Mouse (Mus musculus) kidney, postnatal 0 days (tissue): ENCODE results near the gene Clmn. TPM values are rescaled to one million over a fixed set of nuclear protein-coding genes. Genes with fewer than 3 reads are reported as not detected.

Experiments used
- ATAC-seq: fragments of 200-750 bp; cut with Nextera tagmentation; replicated peaks from 2 replicates; pipeline ENCODE4 v1.8.0; 2017; ENCODE audit warnings: low read depth, moderate number of reproducible peaks, moderate TSS enrichment, moderate library complexity; ENCODE audit not compliant: low FRiP score
- DNase-seq: peaks from one replicate; pipeline ENCODE4 v3.0.0-alpha.2; 2016; ENCODE audit warnings: low spot score
- H3K27ac ChIP-seq: fragments of 300-500 bp; sonication (generic); 2 replicates; pipeline ENCODE4 v1.5.1; 2014; ENCODE audit warnings: mild to moderate bottlenecking
- H3K27me3 ChIP-seq: fragments of 300-500 bp; sonication (generic); 2 replicates; pipeline ENCODE4 v1.6.1; 2014; ENCODE audit warnings: low read length, mixed read lengths; ENCODE audit not compliant: insufficient read depth
- H3K36me3 ChIP-seq: fragments of 300-500 bp; sonication (generic); 2 replicates; pipeline ENCODE4 v1.6.1; 2014; ENCODE audit warnings: low read length, mixed read lengths; ENCODE audit not compliant: insufficient read depth
- H3K4me1 ChIP-seq: fragments of 300-500 bp; sonication (generic); replicated peaks from 2 replicates; pipeline ENCODE4 v1.6.1; 2014; ENCODE audit warnings: antibody characterized with exemption, low read length, mixed read lengths; ENCODE audit not compliant: insufficient read depth
- H3K4me2 ChIP-seq: fragments of 300-500 bp; sonication (generic); 2 replicates; pipeline ENCODE4 v1.6.1; 2014; ENCODE audit warnings: mild to moderate bottlenecking, low read length, moderate library complexity, mixed read lengths
- H3K4me3 ChIP-seq: fragments of 300-500 bp; sonication (generic); replicated peaks from 2 replicates; pipeline ENCODE4 v1.5.1; 2014; ENCODE audit warnings: low read depth, low read length
- H3K9ac ChIP-seq: fragments of 300-500 bp; sonication (generic); 2 replicates; pipeline ENCODE4 v1.6.1; 2014; ENCODE audit warnings: low read depth, low read length
- H3K9me3 ChIP-seq: fragments of 300-500 bp; sonication (generic); replicated peaks from 2 replicates; pipeline ENCODE4 v1.6.1; 2016; ENCODE audit warnings: low read length, inconsistent platforms, mixed read lengths
- CTCF ChIP-seq: IDR thresholded peaks from 2 replicates; pipeline ENCODE4 v1.5.1; 2016; ENCODE audit warnings: antibody characterized with exemption, low read depth, mild to moderate bottlenecking, moderate library complexity
- WGBS: fragments of 180-500 bp; shearing (Covaris S2); extraction: QIAGEN DNeasy Blood & Tissue Kit; methylation state at CpG from one replicate; pipeline ENCODE4 v1.1.7; 2014; 5-methylcytosine and 5-hydroxymethylcytosine counted together
- polyA plus RNA-seq: library from polyadenylated mRNA; unstranded; fragments of >200 nt; fragmentation: Nextera tagmentation; extraction: Ambion mirVana; gene quantifications from 2 replicates; pipeline ENCODE4 v1.2.1, GENCODE M21; 2015

Clmn gene
- polyA plus RNA-seq, 1 experiment from 2014 or later = 6.0 TPM

DNA sequence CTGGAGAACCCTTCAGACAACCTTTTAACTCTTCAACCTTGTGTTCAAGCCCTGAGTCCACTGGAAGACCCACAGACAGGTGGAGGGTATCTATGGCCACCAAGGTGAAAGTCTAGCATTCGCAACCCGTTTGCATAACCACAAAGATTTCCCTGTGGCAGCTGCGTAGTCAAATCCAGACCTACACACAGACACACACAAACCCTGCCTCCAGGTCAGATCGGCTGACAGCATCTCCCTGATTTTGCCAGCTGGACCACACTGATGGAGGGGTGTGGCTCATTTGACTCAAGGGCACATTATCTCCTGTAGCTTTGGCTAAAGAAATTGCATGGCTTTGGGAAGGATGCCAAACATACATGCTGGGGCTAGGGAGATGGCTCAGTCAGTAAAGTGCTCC lies 17.6 kb downstream of the Clmn start:
- WGBS = 88% methylated on average over 4 of the region's 4 CpGs
- TF ChIP-seq CTCF = no peak
- ATAC-seq (no peak), DNase-seq (no peak)
- no peaks in the 10 kb centered on the region for H3K36me3 ChIP-seq
- H3K4me2 ChIP-seq = no peak overlapping the region
- H3K27ac ChIP-seq = no peak overlapping the region
- peaks cover 18% of the 10 kb centered on the region for H3K4me1 ChIP-seq
- H3K9me3 ChIP-seq = no peaks in the 10 kb centered on the region
- no peak overlapping the region for H3K9ac ChIP-seq
- H3K27me3 ChIP-seq = no peaks in the 10 kb centered on the region
- no peak overlapping the region for H3K4me3 ChIP-seq

DNA sequence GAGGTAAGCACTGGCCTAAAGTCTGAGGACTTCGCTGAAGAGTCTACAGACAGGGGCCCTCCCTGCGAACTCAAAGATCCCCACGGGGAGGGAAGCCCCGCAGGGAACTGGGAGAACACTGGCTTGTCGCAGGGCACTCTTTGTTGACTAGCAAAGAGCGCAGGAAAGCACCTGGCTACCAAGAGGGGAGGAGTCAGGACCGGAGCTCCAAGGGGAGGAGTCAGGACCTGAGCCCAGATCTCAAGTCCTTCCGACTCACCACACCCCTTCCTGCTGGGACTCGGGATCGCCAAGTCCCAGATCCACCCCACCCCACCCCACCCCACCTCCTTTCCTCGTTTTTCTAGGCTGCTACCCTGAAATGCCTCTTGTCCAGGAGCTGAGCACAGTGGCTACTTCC lies 19.2 kb downstream of the Clmn start:
- Histone ChIP-seq H3K4me2 (peak overlapping the region; percentile 60), H3K4me3 (peak overlapping the region; percentile 26), H3K27me3 (no peaks in the 10 kb centered on the region), H3K27ac (peak overlapping the region; percentile 50; the same call in 1 of the 2 replicates), H3K36me3 (no peaks in the 10 kb centered on the region), H3K9me3 (no peaks in the 10 kb centered on the region), H3K9ac (peak overlapping the region; percentile 47), H3K4me1 (peaks cover 12% of the 10 kb centered on the region)
- peak; percentile 61 for DNase-seq
- no peak for TF ChIP-seq CTCF
- 1% methylated on average over 11 of the region's 11 CpGs for WGBS
- peak; percentile 70 for ATAC-seq

DNA sequence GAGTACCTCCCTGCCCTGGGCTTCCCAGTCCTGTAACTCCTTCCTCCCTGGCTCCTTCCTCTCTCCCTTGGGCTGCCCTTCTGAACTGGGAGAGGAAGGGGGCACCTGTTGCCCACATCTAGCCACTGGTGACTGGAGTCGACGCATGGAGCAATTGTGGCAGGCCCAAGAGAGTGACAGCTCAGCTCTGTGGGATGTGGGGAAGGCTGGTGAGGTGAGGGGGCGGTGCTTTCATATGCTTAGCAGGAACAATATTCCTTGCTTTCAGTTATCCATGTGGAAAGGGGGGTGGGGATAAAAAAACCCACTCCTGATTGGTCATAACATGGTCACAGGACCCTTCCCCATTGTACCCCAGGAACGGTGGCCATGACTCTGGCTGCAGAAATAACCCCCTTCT lies 19.9 kb downstream of the Clmn start:
- DNase-seq = no peak
- Histone ChIP-seq H3K4me2 (peak overlapping the region; percentile 60; the same call in 1 of the 2 replicates), H3K27ac (peak overlapping the region; percentile 50; the same call in 1 of the 2 replicates), H3K9ac (no peak overlapping the region), H3K4me1 (peaks cover 12% of the 10 kb centered on the region), H3K36me3 (no peaks in the 10 kb centered on the region), H3K9me3 (no peaks in the 10 kb centered on the region), H3K27me3 (no peaks in the 10 kb centered on the region), H3K4me3 (no peak overlapping the region)
- no peak for ATAC-seq
- 67% methylated on average over 4 of the region's 4 CpGs for WGBS
- no peak for TF ChIP-seq CTCF

DNA sequence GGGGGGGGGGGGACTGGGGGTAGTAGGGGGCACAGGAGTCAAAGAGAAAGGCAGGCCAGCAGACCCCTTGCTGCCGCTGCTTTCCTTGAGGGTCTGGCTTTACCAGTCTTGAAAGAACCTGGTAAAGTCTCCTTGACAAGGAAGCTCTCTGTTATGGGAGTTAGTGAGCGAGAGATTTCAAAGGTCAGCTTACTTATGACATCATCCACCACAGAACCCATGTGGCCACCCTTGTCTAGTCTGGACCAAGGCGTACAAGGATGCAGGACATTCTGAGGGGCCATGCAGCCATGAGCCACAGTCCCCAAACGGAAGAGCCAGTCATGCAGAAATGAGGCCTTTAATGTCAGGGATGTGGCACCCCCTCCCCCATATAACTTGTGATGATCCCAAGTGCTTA lies 20.6 kb downstream of the Clmn start:
- WGBS = 80% methylated on average over 4 of the region's 4 CpGs
- Histone ChIP-seq H3K27me3 (no peaks in the 10 kb centered on the region), H3K9ac (no peak overlapping the region), H3K4me1 (peaks cover 12% of the 10 kb centered on the region), H3K36me3 (no peaks in the 10 kb centered on the region), H3K27ac (no peak overlapping the region), H3K4me2 (no peak overlapping the region), H3K4me3 (no peak overlapping the region), H3K9me3 (no peaks in the 10 kb centered on the region)
- TF ChIP-seq CTCF = no peak
- ATAC-seq (0 out of 2 replicates have a peak, but pooled peaks have one; percentile 16), DNase-seq (no peak)

DNA sequence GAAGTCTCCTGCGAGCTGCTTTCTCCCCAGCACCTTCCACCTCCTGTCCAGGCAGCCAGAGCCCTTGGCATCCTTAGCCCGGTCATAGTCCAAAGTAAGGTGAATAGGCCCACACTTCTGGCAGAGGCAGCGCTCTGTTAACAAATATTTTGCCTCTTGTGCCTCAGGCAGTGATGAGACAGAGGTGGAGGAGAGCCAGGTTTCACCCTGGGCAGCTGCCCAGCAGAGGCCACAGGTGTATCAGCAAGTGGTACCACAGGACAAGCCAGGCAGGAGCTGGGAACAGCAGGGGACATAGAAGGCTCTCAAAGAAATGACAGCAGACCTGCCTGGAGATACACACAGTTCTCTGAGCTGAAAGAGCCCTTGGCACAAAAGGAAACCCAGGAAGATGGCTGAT lies 23.6 kb downstream of the Clmn start:
- peaks cover 14% of the 10 kb centered on the region for H3K4me1 ChIP-seq
- TF ChIP-seq CTCF = no peak

DNA sequence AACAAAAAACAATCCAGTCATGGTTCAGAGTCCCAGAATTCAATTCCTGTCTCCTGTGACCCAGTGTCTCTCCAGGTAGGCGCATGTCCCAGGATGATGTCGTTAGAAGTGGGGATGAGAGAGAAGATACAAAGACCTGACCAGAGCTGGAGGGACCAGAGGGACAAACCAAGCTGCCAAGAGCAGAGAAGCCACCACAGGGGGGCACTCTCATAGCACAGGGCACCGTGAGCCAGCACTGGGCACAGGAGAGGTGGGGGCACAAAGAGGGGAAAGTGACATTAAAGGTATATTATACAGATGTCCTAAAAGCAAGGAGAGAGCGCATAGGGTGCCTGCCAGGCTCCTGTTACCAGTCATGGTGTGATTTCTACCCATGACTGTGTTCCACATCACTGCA lies 25.9 kb downstream of the Clmn start:
- ATAC-seq (no peak; the same call in 1 of the 2 replicates), DNase-seq (no peak)
- Histone ChIP-seq H3K36me3 (no peaks in the 10 kb centered on the region), H3K27me3 (no peaks in the 10 kb centered on the region), H3K9me3 (no peaks in the 10 kb centered on the region), H3K4me2 (no peak overlapping the region), H3K9ac (no peak overlapping the region), H3K4me3 (no peak overlapping the region), H3K27ac (no peak overlapping the region), H3K4me1 (0 out of 2 replicates have a peak, but pooled peaks cover 3% of the 10 kb centered on the region)
- 57% methylated on average over 4 of the region's 4 CpGs for WGBS
- peak; percentile 66 for TF ChIP-seq CTCF

More for the DNA sequence above, 23.6 kb downstream of the Clmn start:
- DNase-seq (no peak), ATAC-seq (no peak)
- H3K9me3 ChIP-seq = no peaks in the 10 kb centered on the region
- no peaks in the 10 kb centered on the region for H3K36me3 ChIP-seq
- no peak overlapping the region for H3K4me2 ChIP-seq
- H3K27ac ChIP-seq = no peak overlapping the region
- H3K9ac ChIP-seq = no peak overlapping the region
- WGBS = 81% methylated on average over 3 of the region's 3 CpGs
- H3K4me3 ChIP-seq = no peak overlapping the region
- H3K27me3 ChIP-seq = no peaks in the 10 kb centered on the region

DNA sequence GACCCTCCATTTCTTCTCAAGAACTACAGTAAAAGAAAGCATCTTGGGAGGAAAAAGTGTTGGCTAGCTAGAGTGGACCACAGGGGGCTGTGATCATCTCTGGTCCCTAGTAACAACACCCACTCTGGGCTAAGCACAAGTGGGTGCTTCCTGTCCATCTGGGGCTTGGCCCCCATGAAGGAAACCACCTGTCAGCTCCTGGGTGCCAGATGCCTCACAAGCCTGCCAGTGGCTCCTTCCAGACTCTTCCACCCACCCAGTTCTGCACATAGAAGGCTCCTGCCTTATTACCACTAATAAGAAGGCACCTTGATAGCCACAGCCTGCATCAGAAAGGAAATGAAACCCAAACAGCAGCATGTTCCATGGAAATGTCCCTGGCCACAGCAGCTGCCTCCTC lies 26.4 kb downstream of the Clmn start:
- no peaks in the 10 kb centered on the region for H3K27me3 ChIP-seq
- H3K4me2 ChIP-seq = no peak overlapping the region
- no peak overlapping the region for H3K4me3 ChIP-seq
- H3K27ac ChIP-seq = no peak overlapping the region
- no peak for ATAC-seq
- no peaks in the 10 kb centered on the region for H3K9me3 ChIP-seq
- H3K9ac ChIP-seq = no peak overlapping the region
- H3K36me3 ChIP-seq = no peaks in the 10 kb centered on the region
- no peak for DNase-seq
- 0 out of 2 replicates have a peak, but pooled peaks cover 3% of the 10 kb centered on the region for H3K4me1 ChIP-seq
- TF ChIP-seq CTCF = no peak
